Mouse (Mus musculus): ENCODE measurements around the gene Cutal. TPM values are rescaled to one million over a fixed set of nuclear protein-coding genes. Genes with fewer than 3 reads are reported as not detected.

Gene Cutal
- polyA plus RNA-seq, 1 experiment from 2014 or later = 11.6 TPM

Other genes starting within 250 kb of the Cutal start
- gene Gapvd1, start 119.2 kb upstream of the Cutal start, polyA plus RNA-seq (2015; fragmentation: Nextera tagmentation; extraction: Ambion mirVana) = 91.2 and 94.6 TPM in 2 replicates
- gene Hspa5, start 102.4 kb upstream of the Cutal start, polyA plus RNA-seq (2015; fragmentation: Nextera tagmentation; extraction: Ambion mirVana) = 538 and 557 TPM in 2 replicates
- gene Rabepk, start 74.5 kb upstream of the Cutal start, polyA plus RNA-seq (2015; fragmentation: Nextera tagmentation; extraction: Ambion mirVana) = 17.3 and 22.5 TPM in 2 replicates
- 51.0 and 52.9 TPM in 2 replicates for gene Fbxw2, start 48.1 kb upstream of the Cutal start, polyA plus RNA-seq (2015; fragmentation: Nextera tagmentation; extraction: Ambion mirVana)
- gene Gm34653, start 41.4 kb upstream of the Cutal start, polyA plus RNA-seq (2015; fragmentation: Nextera tagmentation; extraction: Ambion mirVana) = not detected in 2 replicates
- gene Psmd5, start 572 bp downstream of the Cutal start, polyA plus RNA-seq (2015; fragmentation: Nextera tagmentation; extraction: Ambion mirVana) = 63.5 and 65.3 TPM in 2 replicates
- gene Phf19, start 39.6 kb downstream of the Cutal start, polyA plus RNA-seq (2015; fragmentation: Nextera tagmentation; extraction: Ambion mirVana) = 1.3 and 1.7 TPM in 2 replicates
- gene Traf1, start 87.4 kb downstream of the Cutal start, polyA plus RNA-seq (2015; fragmentation: Nextera tagmentation; extraction: Ambion mirVana) = 0.08 and 0.13 TPM in 2 replicates
- gene Hc, start 187.0 kb downstream of the Cutal start, polyA plus RNA-seq (2015; fragmentation: Nextera tagmentation; extraction: Ambion mirVana) = 69.0 and 72.4 TPM in 2 replicates
- 51.6 and 55.6 TPM in 2 replicates for gene AI182371, start 227.1 kb downstream of the Cutal start, polyA plus RNA-seq (2015; fragmentation: Nextera tagmentation; extraction: Ambion mirVana)
- gene Cntrl, start 235.1 kb downstream of the Cutal start, polyA plus RNA-seq (2015; fragmentation: Nextera tagmentation; extraction: Ambion mirVana) = 7.9 and 8.4 TPM in 2 replicates